Mouse (Mus musculus) brain, embryonic 14.5 days (tissue): ENCODE measurements at regions not wholly inside any gene's neighbourhood (a gene's known extent, or its start where the extent isn't known, plus 50 kb on each side); places are given as distances from the start of the nearest gene placed in this dataset.

ENCODE experiments used
- DNase-seq: peaks from one replicate; pipeline ENCODE4 v3.0.0-alpha.2; 2011; ENCODE audit warnings: low read depth
- CTCF ChIP-seq: fragments of 200-500 bp; IDR thresholded peaks from 2 replicates; pipeline ENCODE4 v1.5.1; 2012; ENCODE audit warnings: inconsistent platforms, mild to moderate bottlenecking, moderate library complexity, borderline replicate concordance; ENCODE audit not compliant: insufficient read depth, insufficient read length; ENCODE audit errors: extremely low read depth
- POLR2A ChIP-seq: fragments of 200-500 bp; IDR thresholded peaks from 2 replicates; pipeline ENCODE4 v1.6.1; 2012; ENCODE audit warnings: mild to moderate bottlenecking, inconsistent platforms, borderline replicate concordance; ENCODE audit not compliant: poor library complexity, insufficient read depth, insufficient read length, severe bottlenecking; ENCODE audit errors: extremely low read depth

- TF ChIP-seq POLR2A: no peak
- TF ChIP-seq CTCF: no peak
- no peak for DNase-seq
These were observed 220.9 kb upstream of the Igfbp3 start for GRCm38 (mm10) chr11:7434591-7434990.

GRCm38 (mm10) chr11:7427771-7428170 lies 214.0 kb upstream of the Igfbp3 start:
- DNase-seq: no peak
- no peak for TF ChIP-seq CTCF
- no peak for TF ChIP-seq POLR2A

GRCm38 (mm10) chr11:7425233-7425632 lies 211.5 kb upstream of the Igfbp3 start:
- no peak for DNase-seq
- TF ChIP-seq CTCF (no peak), POLR2A (no peak)

GRCm38 (mm10) chr11:7424082-7424471 lies 210.4 kb upstream of the Igfbp3 start:
- no peak for DNase-seq
- TF ChIP-seq POLR2A (no peak), CTCF (no peak)

- DNase-seq: peak; percentile 27
- TF ChIP-seq CTCF (no peak), POLR2A (no peak)
These were observed 209.8 kb upstream of the Igfbp3 start for GRCm38 (mm10) chr11:7423276-7424081.

- DNase-seq: no peak
These were observed 198.9 kb upstream of the Igfbp3 start for GRCm38 (mm10) chr11:7412631-7413030.

GRCm38 (mm10) chr11:7408992-7409391 lies 195.3 kb upstream of the Igfbp3 start:
- DNase-seq: no peak
- TF ChIP-seq POLR2A: no peak
- TF ChIP-seq CTCF: no peak

More at GRCm38 (mm10) chr11:7412631-7413030, 198.9 kb upstream of the Igfbp3 start:
- TF ChIP-seq POLR2A: no peak
- no peak for TF ChIP-seq CTCF

GRCm38 (mm10) chr11:7404666-7405065 lies 190.9 kb upstream of the Igfbp3 start:
- DNase-seq: peak; percentile 5
- no peak for TF ChIP-seq POLR2A
- no peak for TF ChIP-seq CTCF

- TF ChIP-seq CTCF (no peak), POLR2A (no peak)
- no peak for DNase-seq
These were observed 158.1 kb upstream of the Igfbp3 start for GRCm38 (mm10) chr11:7371835-7372234.

GRCm38 (mm10) chr11:7361388-7361787 lies 147.7 kb upstream of the Igfbp3 start:
- TF ChIP-seq CTCF (no peak), POLR2A (no peak)
- DNase-seq: no peak

GRCm38 (mm10) chr11:7348601-7349000 lies 134.9 kb upstream of the Igfbp3 start:
- DNase-seq: peak; percentile 20
- TF ChIP-seq POLR2A (no peak), CTCF (no peak)

- DNase-seq: no peak
- TF ChIP-seq POLR2A: no peak
These were observed 124.1 kb upstream of the Igfbp3 start for GRCm38 (mm10) chr11:7337826-7338225.
